8 mouse cellular contexts compared by ENCODE assay signal in the genomic region with DNA sequence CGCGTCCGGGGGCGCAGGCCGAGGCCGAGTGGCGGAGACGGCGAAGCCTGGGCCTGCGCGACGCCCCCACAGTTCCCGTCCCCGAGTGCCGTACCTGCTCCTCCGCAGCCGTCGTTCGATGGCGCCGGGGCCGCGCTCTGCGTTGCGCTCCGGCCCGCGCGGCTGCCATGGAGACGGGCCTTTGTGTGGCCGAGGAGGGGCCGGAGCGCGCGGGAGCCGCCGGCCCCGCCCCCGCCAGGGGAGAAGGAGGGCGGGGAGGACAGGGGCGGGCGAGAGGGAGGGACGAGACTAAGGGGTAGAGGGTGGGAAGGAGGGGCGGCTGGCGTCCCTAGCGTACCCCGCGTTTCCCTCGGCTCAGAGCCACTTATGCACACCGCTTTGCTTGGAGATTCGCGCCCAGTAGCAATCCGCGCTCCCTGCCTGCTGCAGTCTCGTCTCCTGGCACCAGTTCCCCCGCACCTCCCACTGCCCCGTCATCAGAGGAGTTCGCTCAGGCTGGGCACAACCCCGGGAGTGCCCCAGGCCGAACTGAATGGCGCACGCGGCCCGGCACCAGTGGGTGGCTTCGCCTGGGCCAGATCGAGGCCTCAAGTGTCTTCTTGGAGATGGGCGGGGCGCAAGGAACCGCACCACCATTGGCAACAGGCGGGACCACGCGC. TPM values are rescaled to one million over a fixed set of nuclear protein-coding genes. Genes with fewer than 3 reads are reported as not detected.
DNase-seq lines count a peak whose midpoint lies in the region; ATAC-seq and TF ChIP-seq lines count a peak whose summit lies in the region.

A gene (minus strand): TSS at position 218 of the 659 bp plus-strand sequence.

- under 1% methylated on average over 69 of the region's 72 CpGs for WGBS in embryonic facial prominence, embryonic 12.5 days
- WGBS in heart, adult 2 months, result 1% methylated on average over 68 of the region's 72 CpGs
- under 1% methylated on average over 69 of the region's 72 CpGs for WGBS in kidney, adult 2 months
- under 1% methylated on average over 57 of the region's 72 CpGs for WGBS in limb, embryonic 13.5 days
- 0% methylated on average over 66 of the region's 72 CpGs for WGBS in midbrain, embryonic 14.5 days
- WGBS in stomach, embryonic 16.5 days, result under 1% methylated on average over 59 of the region's 72 CpGs

- peak within 1 kb of the TSS; percentile 92 for H3K9ac ChIP-seq in embryonic facial prominence, embryonic 12.5 days
- peak within 1 kb of the TSS; percentile 85 for H3K9ac ChIP-seq in heart, adult 2 months (ENCODE audit: low read depth, low read length)
- peak within 1 kb of the TSS; percentile 93 for H3K9ac ChIP-seq in limb, embryonic 13.5 days
- H3K9ac ChIP-seq in midbrain, embryonic 14.5 days (replicated peaks; ENCODE audit: low read length), result peak within 1 kb of the TSS; percentile 92
- peak within 1 kb of the TSS; percentile 86 for H3K9ac ChIP-seq in stomach, embryonic 16.5 days (ENCODE audit: low read length)

- H3K4me2 ChIP-seq in embryonic facial prominence, embryonic 12.5 days (replicated peaks), result peak within 1 kb of the TSS; percentile 88
- H3K4me2 ChIP-seq in limb, embryonic 13.5 days (replicated peaks), result peak within 1 kb of the TSS; percentile 96
- peak within 1 kb of the TSS; percentile 70 for H3K4me2 ChIP-seq in midbrain, embryonic 14.5 days (ENCODE audit: low read length)
- H3K4me2 ChIP-seq in stomach, embryonic 16.5 days (ENCODE audit: low read depth, low read length), result peak within 1 kb of the TSS; percentile 90

- no peaks in the 10 kb centered on the region for H3K79me2 ChIP-seq in heart, adult 2 months (replicated peaks; ENCODE audit: control insufficient read depth, insufficient read depth, low read length)

- no peaks in the 10 kb centered on the region for H3K9me3 ChIP-seq in embryonic facial prominence, embryonic 12.5 days
- H3K9me3 ChIP-seq in limb, embryonic 13.5 days, result no peaks in the 10 kb centered on the region
- no peaks in the 10 kb centered on the region for H3K9me3 ChIP-seq in midbrain, embryonic 14.5 days (ENCODE audit: control insufficient read depth, low read length)
- H3K9me3 ChIP-seq in stomach, embryonic 16.5 days (replicated peaks; ENCODE audit: control insufficient read depth, low read length), result no peaks in the 10 kb centered on the region

- H3K27me3 ChIP-seq in embryonic facial prominence, embryonic 12.5 days, result no peaks in the 10 kb centered on the region
- no peaks in the 10 kb centered on the region for H3K27me3 ChIP-seq in heart, adult 2 months (ENCODE audit: control insufficient read depth, insufficient read depth, low read length)
- no peaks in the 10 kb centered on the region for H3K27me3 ChIP-seq in kidney, adult 2 months (replicated peaks; ENCODE audit: control insufficient read depth, insufficient read depth, low read length)
- no peaks in the 10 kb centered on the region for H3K27me3 ChIP-seq in limb, embryonic 13.5 days
- H3K27me3 ChIP-seq in midbrain, embryonic 14.5 days (ENCODE audit: control insufficient read depth, insufficient read depth, low read length), result no peaks in the 10 kb centered on the region
- H3K27me3 ChIP-seq in stomach, embryonic 16.5 days (ENCODE audit: control insufficient read depth, insufficient read depth, low read length), result no peaks in the 10 kb centered on the region

- peak within 1 kb of the TSS; percentile 94 for H3K27ac ChIP-seq in embryonic facial prominence, embryonic 12.5 days
- peak within 1 kb of the TSS; percentile 85 for H3K27ac ChIP-seq in heart, adult 2 months
- peak within 1 kb of the TSS; percentile 84 for H3K27ac ChIP-seq in kidney, adult 2 months (ENCODE audit: insufficient read depth, low read depth, low read length)
- peak within 1 kb of the TSS; percentile 94 for H3K27ac ChIP-seq in limb, embryonic 13.5 days
- H3K27ac ChIP-seq in midbrain, embryonic 14.5 days (replicated peaks; ENCODE audit: low read depth, low read length), result peak within 1 kb of the TSS; percentile 95
- peak within 1 kb of the TSS; percentile 97 for H3K27ac ChIP-seq in stomach, embryonic 16.5 days (ENCODE audit: low read length)

- peaks cover 4% of the 10 kb centered on the region; the same call in 1 of the 2 replicates for H3K36me3 ChIP-seq in embryonic facial prominence, embryonic 12.5 days
- H3K36me3 ChIP-seq in heart, adult 2 months (ENCODE audit: control insufficient read depth, insufficient read depth, low read length), result no peaks in the 10 kb centered on the region
- no peaks in the 10 kb centered on the region for H3K36me3 ChIP-seq in kidney, adult 2 months (ENCODE audit: control insufficient read depth, insufficient read depth, low read length)
- peaks cover 4% of the 10 kb centered on the region for H3K36me3 ChIP-seq in limb, embryonic 13.5 days
- H3K36me3 ChIP-seq in midbrain, embryonic 14.5 days (ENCODE audit: control insufficient read depth, insufficient read depth, low read length), result peaks cover 14% of the 10 kb centered on the region
- no peaks in the 10 kb centered on the region for H3K36me3 ChIP-seq in stomach, embryonic 16.5 days (ENCODE audit: control insufficient read depth, insufficient read depth, low read length)

- H3K4me3 ChIP-seq in embryonic facial prominence, embryonic 12.5 days, result peak within 1 kb of the TSS; percentile 88
- peak within 1 kb of the TSS; percentile 79 for H3K4me3 ChIP-seq in heart, adult 2 months
- H3K4me3 ChIP-seq in kidney, adult 2 months (ENCODE audit: insufficient read depth, low read depth, low read length), result peak within 1 kb of the TSS; percentile 78
- H3K4me3 ChIP-seq in limb, embryonic 13.5 days, result peak within 1 kb of the TSS; percentile 82
- peak within 1 kb of the TSS; percentile 79 for H3K4me3 ChIP-seq in midbrain, embryonic 14.5 days (replicated peaks; ENCODE audit: low read depth, low read length)
- H3K4me3 ChIP-seq in stomach, embryonic 16.5 days (replicated peaks; ENCODE audit: low read length), result peak within 1 kb of the TSS; percentile 74

- 0 out of 2 replicates have a peak, but pooled peaks have one; percentile 48 for TF ChIP-seq EP300 in heart, adult 2 months (IDR thresholded peaks at IDR 0.05; ENCODE audit: insufficient read depth, low read depth, low read length)

- TF ChIP-seq POLR2A in heart, adult 2 months (IDR thresholded peaks at IDR 0.05; ENCODE audit: insufficient read depth, low read depth, low read length), result peak; percentile 77
- TF ChIP-seq POLR2A in kidney, adult 2 months (IDR thresholded peaks at IDR 0.05; ENCODE audit: low read depth, low read length), result no peak

- peak; percentile 41 for DNase-seq in thymus, postnatal 4 days
- DNase-seq in thymus, postnatal 36 days, result no peak
- peak; percentile 89 to 91 for DNase-seq in heart, adult 2 months
- peak; percentile 89 for DNase-seq in kidney, adult 2 months
- DNase-seq in midbrain, embryonic 14.5 days, result peak; percentile 95

- peaks cover 56% of the 10 kb centered on the region for H3K4me1 ChIP-seq in embryonic facial prominence, embryonic 12.5 days
- H3K4me1 ChIP-seq in heart, adult 2 months (ENCODE audit: control insufficient read depth, insufficient read depth, low read length), result peaks cover 25% of the 10 kb centered on the region
- H3K4me1 ChIP-seq in kidney, adult 2 months (ENCODE audit: control insufficient read depth, insufficient read depth, low read length), result peaks cover 31% of the 10 kb centered on the region
- H3K4me1 ChIP-seq in limb, embryonic 13.5 days, result peaks cover 68% of the 10 kb centered on the region
- H3K4me1 ChIP-seq in midbrain, embryonic 14.5 days (ENCODE audit: control insufficient read depth, insufficient read depth, low read length), result peaks cover 53% of the 10 kb centered on the region
- H3K4me1 ChIP-seq in stomach, embryonic 16.5 days (ENCODE audit: control insufficient read depth, insufficient read depth, low read length), result peaks cover 53% of the 10 kb centered on the region

- intact Hi-C loops in heart, adult 2 months (cut with DNase I), result loop anchor here (1.0 kb wide), 1 partner anchor 16 kb away; a partner anchor contains a TSS

- no peak for TF ChIP-seq CTCF in heart, adult 2 months (IDR thresholded peaks at IDR 0.05)
- TF ChIP-seq CTCF in kidney, adult 2 months (conservative IDR thresholded peaks at IDR 0.05; ENCODE audit: insufficient read depth, insufficient read length, low read depth, low read length), result no peak

- ATAC-seq in embryonic facial prominence, embryonic 12.5 days (ENCODE audit: insufficient number of reproducible peaks, insufficient read depth, low FRiP score, low TSS enrichment), result peak; percentile 83
- ATAC-seq in limb, embryonic 13.5 days (ENCODE audit: low FRiP score, low read depth), result peak; percentile 91
- ATAC-seq in midbrain, embryonic 14.5 days (ENCODE audit: low FRiP score, low TSS enrichment), result peak; percentile 88
- peak; percentile 86 for ATAC-seq in stomach, embryonic 16.5 days (ENCODE audit: insufficient read depth, low FRiP score)

RNA-seq across cellular contexts. Expression of the gene that starts here (rescaled TPM):
- polyA plus RNA-seq in embryonic facial prominence, embryonic 12.5 days (2016; fragmentation: Nextera tagmentation; extraction: Ambion mirVana), result 169 and 182 TPM in 2 replicates
- total RNA-seq in heart, adult 2 months (2021), result 10 to 100 TPM; 75.7 to 93.5 TPM
- polyA plus RNA-seq in heart, adult 2 months (2012; rRNA removed), result 92.3 and 121 TPM in 2 replicates
- 288 and 297 TPM in 2 replicates for polyA plus RNA-seq in kidney, adult 2 months (2012; rRNA removed)
- 130 and 144 TPM in 2 replicates for polyA plus RNA-seq in limb, embryonic 13.5 days (2015; fragmentation: Nextera tagmentation; extraction: Ambion mirVana)
- polyA plus RNA-seq in midbrain, embryonic 14.5 days (2014; fragmentation: Nextera tagmentation; extraction: Ambion mirVana), result 86.4 and 107 TPM in 2 replicates
- polyA plus RNA-seq in stomach, embryonic 16.5 days (2015; fragmentation: Nextera tagmentation; extraction: Ambion mirVana), result 153 and 178 TPM in 2 replicates

Comparison
In these comparisons a context has a peak if more than half of its experiments do, and no peak if none do; other contexts are left out.
1. DNase-seq: peak in thymus, postnatal 4 days (single experiment), heart, adult 2 months (2 of 2), kidney, adult 2 months (single experiment) and midbrain, embryonic 14.5 days (single experiment); none in thymus, postnatal 36 days (0 of 2).
2. Peak in every context shown above with its lines, with median percentiles within 50 percentile points of each other: ATAC-seq, H3K27ac ChIP-seq, H3K4me2 ChIP-seq, H3K4me3 ChIP-seq and H3K9ac ChIP-seq.